9 mouse cellular contexts compared by ENCODE assay signal in the genomic region with DNA sequence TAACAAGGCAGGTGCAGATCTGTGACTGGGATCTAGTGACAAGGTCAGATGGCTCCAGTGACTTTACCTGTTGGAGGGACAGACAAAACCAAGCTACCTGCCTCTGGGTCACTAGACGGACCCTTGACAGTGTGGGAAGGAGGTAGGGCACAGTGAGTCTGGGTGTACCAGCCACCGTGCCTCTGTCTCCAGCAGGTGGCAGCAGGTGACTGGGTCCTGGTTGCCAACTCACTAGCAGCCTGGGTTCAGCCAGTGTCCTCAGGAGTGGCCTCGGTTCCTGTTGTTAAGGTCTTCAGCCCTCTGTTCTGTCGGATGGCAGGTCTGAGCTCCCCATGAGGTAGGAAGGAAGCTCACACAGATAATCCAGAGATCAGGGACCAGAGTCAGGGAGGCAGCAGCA. TPM values are rescaled to one million over a fixed set of nuclear protein-coding genes. Genes with fewer than 3 reads are reported as not detected.
DNase-seq lines count a peak whose midpoint lies in the region; ATAC-seq and TF ChIP-seq lines count a peak whose summit lies in the region.
"Had no signal": no experiment of that assay in that cellular context is flagged by ENCODE, and none has a peak within 500 bp of the region (broad histone marks: within the 10 kb centered on the region; RNA-seq: fewer than 3 reads in every experiment).

No protein-coding gene starts in this region.

- H3K4me2 ChIP-seq in liver, embryonic 12.5 days: no peak overlapping the region
- no peak overlapping the region for H3K4me2 ChIP-seq in liver, embryonic 14.5 days (ENCODE audit: low read depth)

- H3K9ac ChIP-seq in liver, embryonic 12.5 days: no peak overlapping the region
- no peak overlapping the region for H3K9ac ChIP-seq in liver, embryonic 14.5 days (replicated peaks)

- ATAC-seq in liver, embryonic 12.5 days: no peak
- no peak for ATAC-seq in liver, embryonic 14.5 days (ENCODE audit: insufficient read depth)

- 10% methylated on average over 4 of the region's 4 CpGs for WGBS in liver, embryonic 12.5 days (ENCODE audit: insufficient replicate concordance)
- WGBS in liver, embryonic 14.5 days (ENCODE audit: insufficient replicate concordance): 1% methylated on average over 4 of the region's 4 CpGs

- H3K4me3 ChIP-seq in liver, embryonic 12.5 days: no peak overlapping the region
- H3K4me3 ChIP-seq in liver, embryonic 14.5 days (ENCODE audit: insufficient read depth in 1 of 2, low read depth in 2 of 2, low read length in 2 of 2): no peak overlapping the region
- H3K4me3 ChIP-seq: megakaryocyte, embryonic 14.5 days had no signal

- no peak for TF ChIP-seq EP300 in liver, embryonic 14.5 days (IDR thresholded peaks at IDR 0.05; ENCODE audit: low read depth)

- H3K27ac ChIP-seq in liver, embryonic 12.5 days: no peak overlapping the region
- H3K27ac ChIP-seq in liver, embryonic 14.5 days: no peak overlapping the region

- H3K27me3 ChIP-seq in liver, embryonic 12.5 days (replicated peaks): no peaks in the 10 kb centered on the region
- no peaks in the 10 kb centered on the region for H3K27me3 ChIP-seq in liver, embryonic 14.5 days (ENCODE audit: control insufficient read depth, insufficient read depth, low read length)

- DNase-seq in liver: peak; percentile 36
- peak; percentile 89 to 92 for DNase-seq in cerebellum, postnatal 14 days
- peak; percentile 64 to 69 for DNase-seq in frontal cortex, postnatal 25 days (ENCODE audit: low spot score in 2 of 2)
- DNase-seq in kidney, postnatal 25 days: peak; percentile 77 to 81
- no peak for DNase-seq in liver, embryonic 14.5 days (ENCODE audit: low read depth in 3 of 3, low spot score in 3 of 3)
- peak; percentile 16 for DNase-seq in ovary, adult 18-20 months (ENCODE audit: low spot score)
- DNase-seq in urinary bladder, adult 2 months (ENCODE audit: low spot score): peak; percentile 45

- H3K9me3 ChIP-seq in liver, embryonic 12.5 days (replicated peaks): no peaks in the 10 kb centered on the region
- no peaks in the 10 kb centered on the region for H3K9me3 ChIP-seq in liver, embryonic 14.5 days (ENCODE audit: control insufficient read depth, low read length)
- H3K9me3 ChIP-seq: megakaryocyte, embryonic 14.5 days had no signal

- TF ChIP-seq CTCF in liver, embryonic 14.5 days (IDR thresholded peaks at IDR 0.05; ENCODE audit: low read depth): peak; percentile 78

- no peaks in the 10 kb centered on the region for H3K36me3 ChIP-seq in liver, embryonic 12.5 days
- no peaks in the 10 kb centered on the region for H3K36me3 ChIP-seq in liver, embryonic 14.5 days (replicated peaks; ENCODE audit: control insufficient read depth, insufficient read depth, low read depth)

- H3K4me1 ChIP-seq in liver, embryonic 12.5 days: no peaks in the 10 kb centered on the region
- no peaks in the 10 kb centered on the region for H3K4me1 ChIP-seq in liver, embryonic 14.5 days (replicated peaks; ENCODE audit: control insufficient read depth in 2 of 2, insufficient read depth in 2 of 2, low read length in 1 of 2)
- H3K4me1 ChIP-seq: megakaryocyte, embryonic 14.5 days had no signal

RNA-seq across cellular contexts. Expression of gene Pax7, which starts 43.9 kb away (rescaled TPM):
- 0.07 TPM in 1 of 2 replicates, not detected in the other for polyA plus RNA-seq in liver, embryonic 12.5 days (2016; fragmentation: Nextera tagmentation; extraction: Ambion mirVana)
- polyA plus RNA-seq in liver, embryonic 14.5 days (2012; rRNA removed): not detected in 2 replicates
- polyA plus RNA-seq in liver, embryonic 14.5 days (2014; fragmentation: Nextera tagmentation; extraction: Ambion mirVana): not detected in 2 replicates
- polyA plus RNA-seq in urinary bladder, adult 2 months (2012; rRNA removed): not detected in 2 replicates

Comparison
In these comparisons a context has a peak if more than half of its experiments do, and no peak if none do; other contexts are left out.
1. DNase-seq: peak in liver (single experiment), cerebellum, postnatal 14 days (2 of 2), frontal cortex, postnatal 25 days (2 of 2), kidney, postnatal 25 days (2 of 2), ovary, adult 18-20 months (single experiment) and urinary bladder, adult 2 months (single experiment); none in liver, embryonic 14.5 days (0 of 3).